Mouse (Mus musculus) limb, embryonic 13.5 days (tissue): ENCODE results near the gene Sowaha. TPM values are rescaled to one million over a fixed set of nuclear protein-coding genes. Genes with fewer than 3 reads are reported as not detected.

Source experiments
- ATAC-seq: fragments of 200-750 bp; cut with Nextera tagmentation; 2 replicates; pipeline ENCODE4 v1.8.0; 2017; ENCODE audit warnings: low read depth, moderate number of reproducible peaks, moderate TSS enrichment; ENCODE audit not compliant: low FRiP score
- H3K27ac ChIP-seq: fragments of 300-500 bp; sonication (generic); 2 replicates; pipeline ENCODE4 v1.5.1; 2015; ENCODE audit warnings: inconsistent platforms, mild to moderate bottlenecking, moderate library complexity
- H3K27me3 ChIP-seq: fragments of 300-500 bp; sonication (generic); 2 replicates; pipeline ENCODE4 v1.6.1; 2015; ENCODE audit warnings: mild to moderate bottlenecking, inconsistent platforms
- H3K36me3 ChIP-seq: fragments of 300-500 bp; sonication (generic); 2 replicates; pipeline ENCODE4 v1.6.1; 2015; ENCODE audit warnings: inconsistent platforms, mild to moderate bottlenecking, moderate library complexity
- H3K4me1 ChIP-seq: fragments of 300-500 bp; sonication (generic); 2 replicates; pipeline ENCODE4 v1.6.1; 2015; ENCODE audit warnings: inconsistent platforms
- H3K4me2 ChIP-seq: fragments of 300-500 bp; sonication (generic); replicated peaks from 2 replicates; pipeline ENCODE4 v1.6.1; 2015; ENCODE audit warnings: inconsistent platforms, mild to moderate bottlenecking, moderate library complexity
- H3K4me3 ChIP-seq: fragments of 300-500 bp; sonication (generic); 2 replicates; pipeline ENCODE4 v1.5.1; 2015; ENCODE audit warnings: moderate library complexity, mild to moderate bottlenecking, inconsistent platforms
- H3K9ac ChIP-seq: fragments of 300-500 bp; sonication (generic); 2 replicates; pipeline ENCODE4 v1.6.1; 2015; ENCODE audit warnings: mild to moderate bottlenecking, inconsistent platforms
- H3K9me3 ChIP-seq: fragments of 300-500 bp; sonication (generic); 2 replicates; pipeline ENCODE4 v1.6.1; 2016; ENCODE audit warnings: inconsistent platforms
- WGBS: fragments of 180-500 bp; shearing (Covaris S2); methylation state at CpG from one replicate; pipeline ENCODE4 v1.1.7; 2015; 5-methylcytosine and 5-hydroxymethylcytosine counted together
- polyA plus RNA-seq: library from polyadenylated mRNA; unstranded; fragments of >200 nt; fragmentation: Nextera tagmentation; extraction: Ambion mirVana; gene quantifications from 2 replicates; pipeline ENCODE4 v1.2.1, GENCODE M21; 2015

The Sowaha gene
- polyA plus RNA-seq, 1 experiment from 2014 or later, result 0.17 TPM

DNA sequence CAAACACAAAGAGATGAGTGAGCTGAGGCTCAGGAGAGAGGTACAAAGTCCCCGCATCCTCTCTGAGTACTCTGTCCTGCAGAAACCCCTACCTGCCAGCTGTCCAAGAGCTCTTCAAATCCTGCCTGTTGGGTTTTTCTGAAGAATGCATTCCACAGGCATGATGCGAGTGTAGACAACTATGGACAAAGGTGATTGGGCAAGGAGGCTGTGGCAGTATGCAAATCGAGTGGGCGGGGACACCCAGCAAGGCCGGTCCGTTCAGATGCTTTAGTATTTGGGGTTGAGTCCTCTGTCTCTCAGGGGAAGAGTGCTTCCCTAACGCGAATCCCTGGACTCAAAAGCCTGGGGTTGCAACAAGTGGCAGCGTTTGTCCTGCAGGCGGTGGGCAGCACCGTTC, 20.5 kb upstream of the Sowaha start:
- H3K4me1 ChIP-seq, result peaks cover 7% of the 10 kb centered on the region
- no peaks in the 10 kb centered on the region for H3K27me3 ChIP-seq
- peak; percentile 40; the same call in 1 of the 2 replicates for ATAC-seq
- no peaks in the 10 kb centered on the region for H3K9me3 ChIP-seq
- 9% methylated on average over 11 of the region's 11 CpGs for WGBS
- H3K4me3 ChIP-seq, result no peak overlapping the region
- H3K36me3 ChIP-seq, result no peaks in the 10 kb centered on the region
- H3K4me2 ChIP-seq, result peak overlapping the region; percentile 46
- no peak overlapping the region for H3K9ac ChIP-seq
- H3K27ac ChIP-seq, result no peak overlapping the region

DNA sequence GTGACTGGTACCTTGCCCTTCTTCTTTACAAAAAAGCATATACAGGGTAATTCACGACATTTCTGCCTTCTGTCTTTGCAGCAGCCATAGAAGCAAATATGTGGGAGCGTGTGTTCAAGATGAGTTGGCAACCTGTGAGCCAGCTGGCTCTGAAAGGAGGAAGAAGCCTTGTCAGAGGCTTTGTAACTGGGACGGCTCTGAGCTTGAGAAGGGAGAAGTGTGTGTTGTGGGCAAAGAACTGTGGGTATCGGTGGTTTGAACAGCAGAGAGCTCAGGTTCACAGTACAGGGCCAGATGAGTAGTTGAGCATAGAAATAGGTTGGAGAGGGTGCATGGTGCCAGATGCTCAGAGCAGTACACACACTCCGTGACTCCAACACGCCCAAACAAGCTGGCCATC, 16.9 kb upstream of the Sowaha start:
- Histone ChIP-seq H3K27me3 (no peaks in the 10 kb centered on the region), H3K9ac (no peak overlapping the region), H3K4me1 (peaks cover 9% of the 10 kb centered on the region), H3K4me2 (no peak overlapping the region), H3K36me3 (no peaks in the 10 kb centered on the region), H3K4me3 (no peak overlapping the region), H3K27ac (no peak overlapping the region), H3K9me3 (no peaks in the 10 kb centered on the region)
- WGBS, result 71% methylated on average over 6 of the region's 6 CpGs
- no peak for ATAC-seq

DNA sequence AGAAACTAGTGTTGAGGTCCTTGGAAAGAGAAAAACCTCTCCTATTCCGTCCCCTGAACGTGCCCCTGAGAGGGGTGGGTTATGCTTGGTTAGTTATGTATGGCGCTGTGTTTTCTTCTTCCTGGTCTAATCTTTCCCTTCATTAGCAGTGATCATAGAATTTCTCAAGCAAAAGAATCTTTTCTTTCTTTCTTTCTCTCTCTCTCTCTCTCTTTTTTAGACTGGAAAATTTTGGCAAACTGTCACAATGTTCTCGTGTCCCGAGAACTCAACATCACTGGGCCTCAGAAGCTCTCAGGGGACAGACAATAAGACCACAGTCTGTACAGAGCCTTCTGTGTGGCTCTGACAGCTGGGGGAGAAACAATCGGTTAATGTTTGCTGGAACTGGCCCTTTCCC, 15.3 kb upstream of the Sowaha start:
- Histone ChIP-seq H3K27me3 (no peaks in the 10 kb centered on the region), H3K9me3 (no peaks in the 10 kb centered on the region), H3K27ac (no peak overlapping the region), H3K36me3 (no peaks in the 10 kb centered on the region), H3K4me1 (peaks cover 8% of the 10 kb centered on the region), H3K4me2 (no peak overlapping the region), H3K4me3 (no peak overlapping the region), H3K9ac (no peak overlapping the region)
- no peak for ATAC-seq
- WGBS, result 51% methylated on average over 6 of the region's 6 CpGs

DNA sequence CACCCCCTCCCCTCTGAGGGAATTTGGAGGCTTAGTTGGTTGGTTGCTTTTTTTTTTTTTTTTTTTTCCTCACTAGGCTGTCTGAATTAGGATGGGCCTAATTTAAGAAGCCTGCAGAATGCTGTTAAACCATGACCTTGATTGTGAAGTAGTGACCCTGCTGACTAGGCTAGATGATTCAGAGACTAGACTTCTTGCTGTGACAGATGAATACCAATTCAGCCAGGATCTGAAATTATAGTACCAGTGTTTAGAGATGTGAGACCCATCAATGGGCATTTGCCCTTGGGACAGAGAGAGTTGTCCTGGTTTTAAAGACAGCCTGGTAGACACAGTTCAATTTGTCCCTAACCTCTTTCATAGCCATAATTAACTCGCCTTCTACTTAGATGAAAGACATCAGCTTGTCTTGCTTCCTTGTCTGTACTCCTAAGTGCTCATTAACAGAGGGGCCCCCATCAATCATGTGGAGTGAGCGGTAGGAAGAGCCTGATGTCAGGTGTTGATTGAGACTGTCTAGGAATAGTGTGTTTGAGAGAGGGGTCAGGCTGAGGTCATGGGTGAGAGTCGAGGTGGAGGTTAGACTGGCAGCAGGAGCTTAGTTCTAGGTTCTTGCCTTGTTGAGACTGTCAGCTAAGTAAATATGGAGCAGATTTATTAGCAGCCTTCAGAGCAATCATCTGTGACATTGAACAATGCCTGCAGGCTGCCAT, 13.3 kb upstream of the Sowaha start:
- Histone ChIP-seq H3K9ac (no peak overlapping the region), H3K4me2 (no peak overlapping the region), H3K27me3 (no peaks in the 10 kb centered on the region), H3K27ac (no peak overlapping the region), H3K4me1 (peaks cover 7% of the 10 kb centered on the region; the same call in 1 of the 2 replicates), H3K36me3 (no peaks in the 10 kb centered on the region), H3K9me3 (no peaks in the 10 kb centered on the region), H3K4me3 (no peak overlapping the region)
- ATAC-seq, result no peak
- WGBS, result 24% methylated on average over 3 of the region's 3 CpGs

DNA sequence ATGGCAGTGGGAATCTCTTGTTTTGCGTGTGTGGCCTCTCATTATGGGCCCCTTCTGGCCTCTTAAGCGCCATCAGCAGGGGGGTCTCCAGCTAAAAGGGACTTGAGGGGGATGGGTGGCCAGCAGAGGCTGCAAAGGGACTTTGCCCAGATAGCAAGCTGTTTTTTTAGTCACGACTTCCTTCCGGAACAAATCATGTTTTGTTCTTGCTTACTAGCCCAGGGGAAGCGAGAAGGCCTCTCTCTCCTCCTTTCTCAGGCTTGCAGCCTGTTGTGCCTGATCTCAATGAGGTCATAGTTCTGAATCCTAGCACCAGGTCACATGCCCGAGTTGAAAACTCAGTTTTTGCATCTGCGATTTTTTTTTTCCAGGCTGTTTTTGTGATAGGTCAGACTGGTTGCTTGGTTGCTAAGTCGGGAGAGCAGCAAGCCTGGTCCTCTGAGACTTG, 11.9 kb upstream of the Sowaha start:
- peaks cover 14% of the 10 kb centered on the region for H3K27me3 ChIP-seq
- no peak overlapping the region for H3K4me3 ChIP-seq
- no peaks in the 10 kb centered on the region for H3K9me3 ChIP-seq
- H3K9ac ChIP-seq, result no peak overlapping the region
- H3K4me1 ChIP-seq, result peaks cover 12% of the 10 kb centered on the region
- ATAC-seq, result no peak
- no peak overlapping the region for H3K4me2 ChIP-seq
- H3K36me3 ChIP-seq, result no peaks in the 10 kb centered on the region
- no peak overlapping the region for H3K27ac ChIP-seq
- WGBS, result 39% methylated on average over 8 of the region's 8 CpGs

DNA sequence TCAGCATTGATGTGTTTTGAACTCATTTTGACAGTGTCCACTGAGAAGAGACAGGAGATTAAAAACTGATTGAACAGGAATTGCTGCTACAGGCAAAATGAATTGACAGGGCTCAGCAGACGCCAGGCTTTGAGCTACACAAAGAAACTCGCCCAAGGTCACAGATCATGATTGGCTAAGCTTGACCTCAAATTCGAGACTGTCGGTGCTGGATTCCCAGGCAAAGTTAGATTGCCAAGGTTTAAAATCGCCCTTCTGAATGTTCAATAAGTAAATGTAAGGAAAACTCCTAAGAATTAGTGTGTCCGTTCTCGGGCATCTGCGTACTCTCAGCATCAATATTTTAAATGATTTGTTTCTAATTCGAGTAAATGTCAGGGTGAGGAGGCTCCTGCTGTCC, 9.3 kb upstream of the Sowaha start:
- no peaks in the 10 kb centered on the region for H3K9me3 ChIP-seq
- no peak for ATAC-seq
- no peak overlapping the region for H3K27ac ChIP-seq
- peaks cover 13% of the 10 kb centered on the region for H3K4me1 ChIP-seq
- no peak overlapping the region for H3K4me2 ChIP-seq
- H3K27me3 ChIP-seq, result peaks cover 29% of the 10 kb centered on the region
- H3K36me3 ChIP-seq, result no peaks in the 10 kb centered on the region
- WGBS, result 85% methylated on average over 9 of the region's 9 CpGs
- no peak overlapping the region for H3K4me3 ChIP-seq
- H3K9ac ChIP-seq, result no peak overlapping the region

DNA sequence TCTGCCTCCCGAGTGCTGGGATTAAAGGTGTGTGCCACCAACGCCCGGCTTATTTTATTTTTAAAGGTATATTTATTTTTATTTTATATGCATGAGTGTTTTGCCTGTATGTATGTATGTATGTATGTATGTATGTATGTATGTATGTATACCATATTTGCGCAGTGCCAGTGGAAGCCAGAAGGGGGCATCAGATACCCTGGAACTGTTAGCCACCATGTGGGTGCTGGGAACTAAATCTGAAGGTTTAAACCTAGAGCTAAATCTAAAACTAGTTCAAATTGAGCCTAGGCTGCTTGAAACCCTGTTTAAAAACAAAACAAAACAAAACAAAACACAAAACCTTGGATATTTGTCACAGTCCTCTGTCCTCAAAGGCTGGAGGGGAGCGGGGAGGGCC, 8.9 kb upstream of the Sowaha start:
- Histone ChIP-seq H3K27ac (no peak overlapping the region), H3K36me3 (no peaks in the 10 kb centered on the region), H3K9ac (no peak overlapping the region), H3K4me1 (peaks cover 13% of the 10 kb centered on the region), H3K27me3 (peaks cover 29% of the 10 kb centered on the region), H3K4me2 (no peak overlapping the region), H3K9me3 (no peaks in the 10 kb centered on the region), H3K4me3 (no peak overlapping the region)
- 96% methylated on average over 5 of the region's 5 CpGs for WGBS
- no peak for ATAC-seq

DNA sequence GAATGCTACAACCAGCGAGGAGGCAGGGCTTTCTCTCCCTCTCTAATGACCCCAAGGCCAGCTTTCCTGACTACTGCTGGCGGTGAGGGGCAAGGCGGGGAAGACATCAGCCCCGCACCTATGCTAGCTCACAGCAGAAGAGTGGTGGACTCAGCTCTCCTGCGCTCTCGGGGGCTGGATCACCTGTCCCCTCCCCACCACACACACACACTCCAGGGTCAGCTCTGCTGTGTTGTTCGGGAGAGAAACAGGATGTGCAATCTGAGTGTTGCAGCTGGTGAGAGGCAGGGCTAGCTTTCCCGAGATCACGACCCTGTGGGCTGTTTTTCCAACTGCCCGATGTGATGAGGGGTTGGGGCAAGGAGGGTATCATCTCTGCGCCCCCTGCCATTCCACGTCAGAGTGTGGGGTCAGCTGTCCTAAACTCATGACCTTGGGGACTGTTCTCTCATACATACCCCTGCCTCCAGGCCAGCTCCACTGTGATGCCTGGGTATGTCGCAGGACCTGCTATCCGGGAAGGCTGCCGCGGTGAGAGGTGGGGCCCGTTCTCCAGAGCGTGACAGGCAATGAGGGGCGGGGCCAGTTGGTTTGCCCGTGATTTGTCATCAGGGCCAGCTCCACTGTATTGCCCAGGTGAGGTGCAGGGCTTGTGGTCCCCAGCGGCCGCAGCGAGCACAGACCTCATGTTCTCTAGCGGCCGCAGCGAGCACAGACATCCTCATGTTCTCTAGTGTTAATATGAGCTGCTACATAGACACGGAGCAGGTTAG, 6.9 kb upstream of the Sowaha start:
- Histone ChIP-seq H3K4me1 (peaks cover 13% of the 10 kb centered on the region), H3K4me2 (peak overlapping the region; percentile 64), H3K27ac (no peak overlapping the region), H3K9me3 (no peaks in the 10 kb centered on the region), H3K27me3 (peaks cover 43% of the 10 kb centered on the region), H3K36me3 (no peaks in the 10 kb centered on the region), H3K9ac (peak overlapping the region; percentile 48), H3K4me3 (peak overlapping the region; percentile 33)
- 7% methylated on average over 27 of the region's 27 CpGs for WGBS
- ATAC-seq, result no peak

DNA sequence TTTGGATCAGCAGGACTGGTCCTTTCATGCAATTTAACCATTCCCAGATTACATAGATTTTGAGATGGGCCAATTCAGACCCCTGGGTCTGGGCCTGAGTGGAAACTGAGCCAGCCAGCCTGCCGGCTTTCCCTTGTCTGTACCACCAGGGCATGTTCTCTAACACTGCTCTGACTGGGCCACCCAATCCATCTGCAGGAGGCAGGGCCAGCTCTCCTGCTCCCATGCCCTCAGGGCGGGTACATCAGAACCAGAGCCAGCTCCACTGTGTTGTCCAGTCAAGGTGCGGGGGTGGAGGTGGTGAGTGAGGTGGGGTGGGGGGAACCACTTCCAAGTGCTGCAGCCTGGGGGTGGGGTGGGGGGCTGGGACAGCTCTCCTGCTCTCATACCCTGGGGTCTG, 6.3 kb upstream of the Sowaha start:
- H3K4me3 ChIP-seq, result no peak overlapping the region
- H3K4me2 ChIP-seq, result no peak overlapping the region
- WGBS, result 70% methylated on average over 3 of the region's 3 CpGs
- peaks cover 49% of the 10 kb centered on the region for H3K27me3 ChIP-seq
- H3K9me3 ChIP-seq, result no peaks in the 10 kb centered on the region
- no peak for ATAC-seq
- H3K9ac ChIP-seq, result no peak overlapping the region
- H3K4me1 ChIP-seq, result peaks cover 9% of the 10 kb centered on the region
- no peaks in the 10 kb centered on the region for H3K36me3 ChIP-seq
- no peak overlapping the region for H3K27ac ChIP-seq

DNA sequence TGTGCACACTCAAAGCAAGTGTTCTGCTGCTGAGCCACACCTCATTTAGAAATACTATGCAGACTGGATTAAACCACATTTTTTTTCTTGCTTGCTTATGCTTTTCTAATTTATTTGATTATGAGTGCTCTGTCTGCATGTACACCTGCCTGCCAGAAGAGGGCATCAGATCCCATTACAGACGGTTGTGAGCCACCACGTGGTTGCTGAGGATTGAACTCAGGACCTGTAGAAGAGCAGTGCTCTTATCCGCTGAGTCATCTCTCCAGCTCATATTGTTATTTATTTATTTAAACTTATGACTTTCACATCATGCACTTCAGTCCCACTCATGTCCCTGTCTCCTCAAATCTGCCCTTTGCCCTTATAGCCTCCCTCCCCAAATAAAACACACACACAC, 5.6 kb upstream of the Sowaha start:
- Histone ChIP-seq H3K27ac (no peak overlapping the region), H3K4me3 (no peak overlapping the region), H3K27me3 (peaks cover 55% of the 10 kb centered on the region), H3K9me3 (no peaks in the 10 kb centered on the region), H3K9ac (no peak overlapping the region), H3K36me3 (no peaks in the 10 kb centered on the region), H3K4me2 (no peak overlapping the region), H3K4me1 (peaks cover 9% of the 10 kb centered on the region)
- ATAC-seq, result no peak
- WGBS, result 38% methylated on average over 3 of the region's 3 CpGs

DNA sequence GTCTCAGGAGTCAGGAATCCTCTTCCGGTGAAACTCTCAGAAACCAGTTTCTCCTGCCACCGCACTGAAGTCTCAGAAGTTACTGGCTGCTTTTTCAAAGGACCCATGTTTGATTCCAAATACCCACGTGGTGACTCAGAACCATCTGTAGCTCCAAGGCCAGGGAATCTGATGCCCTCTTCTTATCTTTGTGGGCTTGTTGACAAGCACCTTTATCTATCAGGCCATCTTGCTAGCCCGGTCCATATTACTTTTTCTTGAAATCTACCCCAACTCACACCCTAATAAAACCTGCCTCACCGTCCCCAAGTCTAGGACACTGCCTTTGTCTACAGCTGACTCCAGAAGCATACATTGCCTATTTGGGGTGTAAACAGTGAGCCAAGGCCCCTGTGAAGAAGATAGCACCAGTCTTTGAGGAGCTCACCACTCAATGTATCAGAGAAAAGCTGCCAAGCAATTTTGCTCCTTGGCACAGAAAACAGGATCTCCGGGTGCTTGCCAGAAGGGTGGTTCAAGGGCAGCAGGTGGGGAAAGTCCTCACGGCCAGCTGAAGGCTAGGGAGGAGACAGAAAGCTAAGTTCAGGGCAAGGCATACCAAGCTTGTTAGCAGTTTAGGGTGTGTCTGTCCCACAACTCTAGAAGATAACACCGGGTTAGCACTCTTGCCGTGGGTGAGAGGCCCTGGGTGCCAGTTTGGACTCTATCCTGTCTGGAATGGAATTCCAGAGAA, 3.3 kb upstream of the Sowaha start:
- H3K27me3 ChIP-seq, result peaks cover 79% of the 10 kb centered on the region
- H3K9me3 ChIP-seq, result no peaks in the 10 kb centered on the region
- H3K4me1 ChIP-seq, result peaks cover 27% of the 10 kb centered on the region
- no peak overlapping the region for H3K9ac ChIP-seq
- H3K27ac ChIP-seq, result no peak overlapping the region
- no peaks in the 10 kb centered on the region for H3K36me3 ChIP-seq
- no peak overlapping the region for H3K4me3 ChIP-seq
- WGBS, result 72% methylated on average over 9 of the region's 9 CpGs
- H3K4me2 ChIP-seq, result no peak overlapping the region
- no peak for ATAC-seq

DNA sequence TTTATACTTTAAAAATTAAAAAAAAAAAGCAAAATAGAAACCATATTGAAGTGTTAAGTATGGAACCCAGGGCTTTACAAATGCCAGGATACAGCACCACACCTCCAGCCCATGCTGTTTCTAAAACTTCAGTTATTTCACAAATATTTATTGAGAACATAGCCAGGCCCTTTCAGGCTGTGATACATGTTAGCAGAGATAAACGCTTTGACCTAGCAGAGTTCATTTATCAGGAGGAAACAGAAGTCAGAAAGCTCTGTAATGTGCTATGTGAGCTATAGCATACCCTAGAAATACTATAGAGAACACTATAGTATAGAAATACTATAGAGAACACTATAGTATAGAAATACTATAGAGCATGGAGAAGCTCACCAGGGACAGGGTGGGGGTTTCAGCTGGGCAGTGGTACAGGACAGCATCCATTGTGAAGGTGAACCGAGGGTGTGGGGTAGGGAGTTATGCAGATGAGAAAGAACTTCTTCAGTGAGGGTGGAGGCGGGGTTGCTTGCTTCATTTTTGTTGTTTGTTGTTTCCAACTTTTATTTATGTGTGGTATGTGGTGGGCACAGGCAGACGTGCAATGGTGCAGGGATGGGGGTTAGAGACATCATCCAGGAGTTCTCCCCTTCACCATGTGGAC, 1.1 kb upstream of the Sowaha start:
- H3K4me3 ChIP-seq, result no peak overlapping the region
- H3K4me2 ChIP-seq, result no peak overlapping the region
- peaks cover 20% of the 10 kb centered on the region for H3K4me1 ChIP-seq
- ATAC-seq, result no peak
- peaks cover 76% of the 10 kb centered on the region for H3K27me3 ChIP-seq
- no peak overlapping the region for H3K27ac ChIP-seq
- H3K36me3 ChIP-seq, result no peaks in the 10 kb centered on the region
- 69% methylated on average over 4 of the region's 4 CpGs for WGBS
- no peaks in the 10 kb centered on the region for H3K9me3 ChIP-seq
- no peak overlapping the region for H3K9ac ChIP-seq
